Mouse (Mus musculus) bone marrow, adult 2 months (tissue): ENCODE data around the gene Hspb9. TPM values are rescaled to one million over a fixed set of nuclear protein-coding genes. Genes with fewer than 3 reads are reported as not detected.

ENCODE experiments used
- H3K27ac ChIP-seq: fragments of 200-500 bp; 2 replicates; pipeline ENCODE4 v1.5.1; 2012; ENCODE audit warnings: low read depth, mild to moderate bottlenecking, control low read depth, inconsistent platforms, low read length; ENCODE audit not compliant: control insufficient read depth, poor library complexity, insufficient read depth
- H3K4me1 ChIP-seq: fragments of 200-500 bp; 2 replicates; pipeline ENCODE4 v1.6.1; 2011; ENCODE audit warnings: low read length; ENCODE audit not compliant: control insufficient read depth, insufficient read depth
- H3K4me3 ChIP-seq: fragments of 200-500 bp; replicated peaks from 2 replicates; pipeline ENCODE3; 2011; ENCODE audit warnings: mild to moderate bottlenecking, low read depth, low read length, control low read depth; ENCODE audit not compliant: control insufficient read depth
- CTCF ChIP-seq: fragments of 200-500 bp; IDR thresholded peaks from 2 replicates; pipeline ENCODE4 v1.5.1; 2011; ENCODE audit warnings: low read length, control low read depth; ENCODE audit not compliant: control insufficient read depth, insufficient read depth
- POLR2A ChIP-seq: fragments of 200-500 bp; IDR thresholded peaks from 2 replicates; pipeline ENCODE4 v1.6.1; 2011; ENCODE audit warnings: low read depth, mild to moderate bottlenecking, control low read depth, low read length, borderline replicate concordance; ENCODE audit not compliant: control insufficient read depth
- WGBS: fragments of 180-500 bp; shearing (Covaris S2); methylation state at CpG from one replicate; pipeline ENCODE4 v1.1.7; 2018; 5-methylcytosine and 5-hydroxymethylcytosine counted together
- polyA plus RNA-seq: library from polyadenylated mRNA; stranded (reverse); fragments of >200 nt; gene quantifications from 2 replicates; pipeline ENCODE4 v1.2.4, GENCODE M21; 2011; ENCODE audit warnings: low replicate concordance; ENCODE audit not compliant: missing spikeins, insufficient read depth, insufficient read length

Gene Hspb9
- polyA plus RNA-seq, 1 experiment, result not detected

GRCm38 (mm10) chr11:100701301-100701700 lies 12.3 kb upstream of the Hspb9 start:
- H3K27ac ChIP-seq, result no peak overlapping the region; the same call in 1 of the 2 replicates
- peak overlapping the region; percentile 87 for H3K4me3 ChIP-seq
- WGBS, result 36% methylated on average over 14 of the region's 14 CpGs
- no peak for TF ChIP-seq POLR2A
- TF ChIP-seq CTCF, result no peak
- peaks cover 5% of the 10 kb centered on the region; the same call in 1 of the 2 replicates for H3K4me1 ChIP-seq

DNA sequence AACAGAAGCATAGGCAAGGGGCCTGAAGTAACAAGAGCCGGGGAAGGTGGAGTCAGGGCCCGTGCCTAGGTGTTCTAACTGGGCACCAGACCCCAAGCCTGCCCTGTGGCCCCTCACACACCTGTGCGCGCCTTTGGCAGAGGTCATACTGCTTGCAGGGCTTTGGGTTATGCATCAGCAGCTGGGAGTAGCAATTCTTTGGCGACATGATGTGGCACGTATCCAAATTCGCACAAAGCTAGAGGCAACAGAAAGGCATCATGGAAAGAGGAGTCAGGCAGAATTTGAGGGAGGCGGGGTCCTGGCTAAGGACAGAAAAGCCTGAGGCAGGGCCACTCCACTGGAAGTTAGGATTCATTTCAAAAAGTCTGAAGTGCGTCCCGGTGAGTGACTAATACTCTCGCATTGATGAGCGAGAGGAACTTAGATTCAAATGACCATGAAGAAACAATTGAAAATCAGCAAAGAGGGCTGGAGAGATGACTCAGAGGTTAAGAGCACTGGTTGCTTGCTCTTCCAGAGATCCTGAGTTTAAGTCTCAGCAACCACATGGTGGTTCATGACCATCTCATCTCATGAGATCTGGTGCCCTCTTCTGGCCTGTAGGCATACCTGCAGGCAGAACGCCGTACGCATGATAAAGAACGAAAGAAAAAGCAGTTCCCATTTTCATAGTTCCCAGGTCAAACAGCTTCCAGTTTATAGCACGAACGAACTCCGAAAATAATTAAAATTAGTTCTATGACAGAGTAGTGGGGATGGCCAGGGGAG lies 11.4 kb upstream of the Hspb9 start:
- WGBS, result 50% methylated on average over 19 of the region's 19 CpGs
- H3K4me3 ChIP-seq, result peak overlapping the region; percentile 87
- peak overlapping the region; percentile 40; the same call in 1 of the 2 replicates for H3K27ac ChIP-seq
- peaks cover 5% of the 10 kb centered on the region; the same call in 1 of the 2 replicates for H3K4me1 ChIP-seq
- TF ChIP-seq CTCF (peak; percentile 98), POLR2A (no peak)

GRCm38 (mm10) chr11:100702906-100703305 lies 10.7 kb upstream of the Hspb9 start:
- Histone ChIP-seq H3K27ac (peak overlapping the region; percentile 40), H3K4me1 (peaks cover 5% of the 10 kb centered on the region; the same call in 1 of the 2 replicates), H3K4me3 (peak overlapping the region; percentile 87)
- TF ChIP-seq POLR2A, result no peak
- TF ChIP-seq CTCF, result no peak
- 3% methylated on average over 7 of the region's 7 CpGs for WGBS

- Histone ChIP-seq H3K4me1 (peaks cover 5% of the 10 kb centered on the region; the same call in 1 of the 2 replicates), H3K4me3 (peak overlapping the region; percentile 87), H3K27ac (peak overlapping the region; percentile 40)
- 6% methylated on average over 11 of the region's 11 CpGs for WGBS
- TF ChIP-seq CTCF (no peak), POLR2A (0 out of 2 replicates have a peak, but pooled peaks have one; percentile 35)
Observed at GRCm38 (mm10) chr11:100703366-100703765, 10.3 kb upstream of the Hspb9 start.

- Histone ChIP-seq H3K27ac (peak within 1 kb of the TSS; percentile 71), H3K4me1 (peaks cover 5% of the 10 kb centered on the region; the same call in 1 of the 2 replicates), H3K4me3 (peak within 1 kb of the TSS; percentile 87)
- TF ChIP-seq CTCF, result no peak
- TF ChIP-seq POLR2A, result no peak
- 2% methylated on average over 7 of the region's 7 CpGs for WGBS
Observed at GRCm38 (mm10) chr11:100703851-100704531, 9.7 kb upstream of the Hspb9 start, which contains the start of gene Dhx58. Gene Dhx58 (minus strand): TSS chr11:100704271.

- no peak overlapping the region for H3K4me3 ChIP-seq
- TF ChIP-seq POLR2A (no peak), CTCF (no peak)
- peaks cover 5% of the 10 kb centered on the region; the same call in 1 of the 2 replicates for H3K4me1 ChIP-seq
- H3K27ac ChIP-seq, result no peak overlapping the region
- 94% methylated on average over 23 of the region's 23 CpGs for WGBS
Observed at GRCm38 (mm10) chr11:100705095-100705747, 8.4 kb upstream of the Hspb9 start.

DNA sequence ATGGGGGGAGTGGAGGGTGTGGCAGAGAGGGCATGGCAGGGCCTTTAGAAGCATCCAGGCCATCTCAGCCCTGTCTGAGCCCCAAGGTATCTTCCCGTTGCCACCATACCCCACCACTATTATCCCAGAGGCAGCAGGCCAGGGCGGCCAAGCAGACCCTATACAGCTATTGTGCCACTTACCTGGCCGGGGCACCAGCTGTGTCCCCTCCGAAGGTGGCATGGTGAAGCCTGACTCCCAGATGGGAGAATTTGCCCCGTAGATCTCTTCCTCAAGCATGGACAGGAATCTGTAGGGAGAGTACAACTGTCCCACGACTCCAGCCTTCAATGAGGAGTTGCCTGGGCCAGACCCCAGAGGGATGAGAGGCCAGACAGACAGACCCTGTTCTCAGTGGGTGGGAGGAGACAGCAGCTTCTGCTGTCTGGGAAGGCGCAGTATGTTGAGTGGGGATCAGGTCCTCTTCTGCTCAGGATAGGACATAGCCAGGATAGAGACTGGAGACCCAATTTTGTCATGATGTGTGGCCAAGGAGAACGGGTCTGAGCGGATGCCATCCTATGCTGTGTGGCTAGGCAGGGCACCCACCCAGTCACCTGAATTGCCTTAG lies 4.3 kb upstream of the Hspb9 start:
- 88% methylated on average over 9 of the region's 9 CpGs for WGBS
- peaks cover 5% of the 10 kb centered on the region; the same call in 1 of the 2 replicates for H3K4me1 ChIP-seq
- no peak overlapping the region for H3K27ac ChIP-seq
- no peak overlapping the region for H3K4me3 ChIP-seq
- TF ChIP-seq CTCF (no peak), POLR2A (no peak)
